Mouse (Mus musculus): ENCODE data around the gene Trim2. TPM values are rescaled to one million over a fixed set of nuclear protein-coding genes. Genes with fewer than 3 reads are reported as not detected.

Gene Trim2
- polyA plus RNA-seq, 1 experiment = 0.53 TPM

DNA sequence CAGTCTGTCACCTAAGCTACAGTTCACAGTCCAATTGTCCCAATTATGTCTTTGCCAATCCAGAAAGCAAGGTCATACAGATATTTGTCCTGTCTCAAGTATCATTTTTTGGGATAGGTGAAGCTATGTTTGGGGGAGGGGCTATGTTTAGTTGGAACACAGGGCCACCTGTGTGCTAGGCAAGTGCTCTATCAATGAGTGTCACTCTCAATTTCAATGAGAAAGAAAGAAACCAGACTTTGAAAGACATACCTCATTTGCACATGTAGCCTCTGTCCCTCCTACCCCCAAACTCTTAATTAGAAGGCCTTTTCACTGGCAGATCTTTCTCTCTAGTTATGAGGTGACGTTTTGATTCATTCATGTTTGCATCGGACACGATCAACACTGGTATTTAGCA lies 21.9 kb downstream of the Trim2 start:
- Histone ChIP-seq H3K27ac (ENCODE audit: control insufficient read depth, insufficient read depth, low read depth, low read length) (no peak overlapping the region), H3K4me1 (ENCODE audit: control insufficient read depth, insufficient read depth, low read length) (no peaks in the 10 kb centered on the region)
- TF ChIP-seq POLR2A (IDR thresholded peaks at IDR 0.05; ENCODE audit: control insufficient read depth, low read depth, low read length) (no peak), CTCF (IDR thresholded peaks at IDR 0.05; ENCODE audit: control insufficient read depth, insufficient read depth, insufficient replicate concordance, low read depth, low read length) (no peak)

DNA sequence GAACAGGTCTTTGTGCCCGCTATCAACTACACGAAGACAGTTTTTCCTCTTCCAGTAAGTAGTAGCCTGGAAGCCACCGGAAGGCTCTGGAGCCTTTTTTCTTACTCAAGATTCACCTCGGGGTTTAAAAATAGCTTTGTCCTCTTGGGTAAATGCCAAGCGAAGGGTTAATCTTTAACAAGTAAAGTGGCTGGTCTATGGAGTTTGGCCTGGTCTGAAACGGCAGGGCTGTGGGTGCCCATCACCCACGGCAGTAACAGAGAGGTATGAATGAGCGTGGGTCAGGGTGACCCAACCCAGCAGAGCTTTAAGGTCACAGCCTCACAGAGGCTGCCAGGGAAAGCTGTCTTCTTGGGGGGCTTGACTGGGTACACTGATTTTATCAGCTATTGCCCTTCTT lies 23.2 kb downstream of the Trim2 start:
- Histone ChIP-seq H3K4me1 (ENCODE audit: control insufficient read depth, insufficient read depth, low read length) (no peaks in the 10 kb centered on the region), H3K36me3 (ENCODE audit: control insufficient read depth, insufficient read depth, low read length) (no peaks in the 10 kb centered on the region), H3K4me3 (ENCODE audit: control insufficient read depth, low read depth, low read length) (no peak overlapping the region), H3K27ac (ENCODE audit: control insufficient read depth, insufficient read depth, low read depth, low read length) (no peak overlapping the region), H3K27me3 (ENCODE audit: control insufficient read depth, insufficient read depth, low read length) (no peaks in the 10 kb centered on the region)
- TF ChIP-seq CTCF (IDR thresholded peaks at IDR 0.05; ENCODE audit: control insufficient read depth, insufficient read depth, insufficient replicate concordance, low read depth, low read length) (no peak), POLR2A (IDR thresholded peaks at IDR 0.05; ENCODE audit: control insufficient read depth, low read depth, low read length) (no peak)

More for the DNA sequence above, 21.9 kb downstream of the Trim2 start:
- Histone ChIP-seq H3K27me3 (ENCODE audit: control insufficient read depth, insufficient read depth, low read length) (no peaks in the 10 kb centered on the region), H3K36me3 (ENCODE audit: control insufficient read depth, insufficient read depth, low read length) (no peaks in the 10 kb centered on the region), H3K4me3 (ENCODE audit: control insufficient read depth, low read depth, low read length) (no peak overlapping the region)

DNA sequence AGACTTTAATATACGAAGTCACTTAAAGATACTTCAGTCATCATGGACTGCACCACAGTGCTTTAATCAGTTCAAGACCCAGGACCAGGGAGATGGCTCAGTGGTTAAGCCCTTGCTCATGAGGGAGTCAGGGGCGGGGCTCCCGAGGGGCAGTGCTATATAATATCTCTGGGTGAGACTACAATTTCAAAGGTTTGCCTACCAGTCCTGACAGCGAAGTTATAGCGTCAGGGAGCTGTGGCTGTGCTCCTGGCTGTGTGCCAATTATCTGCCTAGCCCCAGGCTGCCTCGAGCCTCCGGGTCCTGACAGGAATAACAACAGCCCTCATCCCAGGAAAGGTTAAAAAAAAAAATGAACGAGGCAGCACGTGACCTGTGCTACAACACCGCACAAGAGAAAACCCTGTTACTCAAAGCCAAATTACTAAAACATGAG lies 24.7 kb downstream of the Trim2 start:
- Histone ChIP-seq H3K36me3 (ENCODE audit: control insufficient read depth, insufficient read depth, low read length) (no peaks in the 10 kb centered on the region), H3K4me1 (ENCODE audit: control insufficient read depth, insufficient read depth, low read length) (no peaks in the 10 kb centered on the region), H3K27me3 (ENCODE audit: control insufficient read depth, insufficient read depth, low read length) (no peaks in the 10 kb centered on the region), H3K27ac (ENCODE audit: control insufficient read depth, insufficient read depth, low read depth, low read length) (no peak overlapping the region), H3K4me3 (ENCODE audit: control insufficient read depth, low read depth, low read length) (no peak overlapping the region)
- TF ChIP-seq CTCF (IDR thresholded peaks at IDR 0.05; ENCODE audit: control insufficient read depth, insufficient read depth, insufficient replicate concordance, low read depth, low read length) (no peak), POLR2A (IDR thresholded peaks at IDR 0.05; ENCODE audit: control insufficient read depth, low read depth, low read length) (no peak)

DNA sequence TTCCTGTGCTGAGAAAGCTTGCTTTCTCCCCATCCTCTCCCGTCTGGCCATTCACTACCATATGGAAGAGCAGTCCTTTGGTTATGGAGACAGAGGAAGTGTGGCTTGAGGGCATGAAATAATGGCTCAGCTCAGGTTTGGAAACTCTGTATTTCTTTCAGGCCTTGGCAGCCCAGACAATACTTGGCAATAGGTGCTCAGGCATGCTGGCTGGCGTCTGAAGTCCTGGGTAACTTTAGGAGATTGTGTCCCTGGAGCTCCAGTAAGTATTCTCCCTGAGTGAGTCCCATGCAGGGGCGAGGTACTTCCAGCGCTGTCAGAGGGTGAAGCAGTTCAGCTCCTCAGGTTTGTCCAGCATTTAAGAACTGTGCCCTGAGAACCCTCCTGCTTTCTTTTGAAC lies 27.9 kb downstream of the Trim2 start:
- H3K27me3 ChIP-seq (ENCODE audit: control insufficient read depth, insufficient read depth, low read length) = no peaks in the 10 kb centered on the region
- no peak overlapping the region for H3K27ac ChIP-seq (ENCODE audit: control insufficient read depth, insufficient read depth, low read depth, low read length)
- TF ChIP-seq POLR2A (IDR thresholded peaks at IDR 0.05; ENCODE audit: control insufficient read depth, low read depth, low read length) (no peak), CTCF (IDR thresholded peaks at IDR 0.05; ENCODE audit: control insufficient read depth, insufficient read depth, insufficient replicate concordance, low read depth, low read length) (no peak)
- H3K4me3 ChIP-seq (ENCODE audit: control insufficient read depth, low read depth, low read length) = no peak overlapping the region
- H3K4me1 ChIP-seq (ENCODE audit: control insufficient read depth, insufficient read depth, low read length) = no peaks in the 10 kb centered on the region
- no peaks in the 10 kb centered on the region for H3K36me3 ChIP-seq (ENCODE audit: control insufficient read depth, insufficient read depth, low read length)

DNA sequence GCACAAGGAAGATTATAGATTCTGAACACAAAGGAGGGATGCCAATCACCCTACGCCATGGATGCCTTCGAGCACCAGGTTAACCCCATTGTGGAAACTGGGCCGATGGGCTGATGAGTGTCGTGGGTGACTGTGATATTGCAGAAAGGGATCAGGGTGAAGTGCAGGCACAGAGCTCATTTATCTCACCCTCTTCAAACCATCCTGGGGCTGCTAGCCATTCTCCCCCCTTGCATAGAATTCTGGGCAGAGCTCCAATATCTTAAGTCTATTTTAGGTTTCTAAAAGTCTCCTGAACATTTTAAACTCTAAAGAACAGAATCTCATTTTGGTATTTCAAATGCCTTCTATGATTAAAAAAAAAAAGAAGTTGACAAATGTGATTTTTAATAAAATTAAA lies 31.6 kb downstream of the Trim2 start:
- TF ChIP-seq CTCF (IDR thresholded peaks at IDR 0.05; ENCODE audit: control insufficient read depth, insufficient read depth, insufficient replicate concordance, low read depth, low read length) = no peak
- no peak for TF ChIP-seq POLR2A (IDR thresholded peaks at IDR 0.05; ENCODE audit: control insufficient read depth, low read depth, low read length)
- Histone ChIP-seq H3K36me3 (ENCODE audit: control insufficient read depth, insufficient read depth, low read length) (no peaks in the 10 kb centered on the region), H3K27ac (ENCODE audit: control insufficient read depth, insufficient read depth, low read depth, low read length) (no peak overlapping the region), H3K4me1 (ENCODE audit: control insufficient read depth, insufficient read depth, low read length) (no peaks in the 10 kb centered on the region), H3K27me3 (ENCODE audit: control insufficient read depth, insufficient read depth, low read length) (no peaks in the 10 kb centered on the region), H3K4me3 (ENCODE audit: control insufficient read depth, low read depth, low read length) (no peak overlapping the region)

DNA sequence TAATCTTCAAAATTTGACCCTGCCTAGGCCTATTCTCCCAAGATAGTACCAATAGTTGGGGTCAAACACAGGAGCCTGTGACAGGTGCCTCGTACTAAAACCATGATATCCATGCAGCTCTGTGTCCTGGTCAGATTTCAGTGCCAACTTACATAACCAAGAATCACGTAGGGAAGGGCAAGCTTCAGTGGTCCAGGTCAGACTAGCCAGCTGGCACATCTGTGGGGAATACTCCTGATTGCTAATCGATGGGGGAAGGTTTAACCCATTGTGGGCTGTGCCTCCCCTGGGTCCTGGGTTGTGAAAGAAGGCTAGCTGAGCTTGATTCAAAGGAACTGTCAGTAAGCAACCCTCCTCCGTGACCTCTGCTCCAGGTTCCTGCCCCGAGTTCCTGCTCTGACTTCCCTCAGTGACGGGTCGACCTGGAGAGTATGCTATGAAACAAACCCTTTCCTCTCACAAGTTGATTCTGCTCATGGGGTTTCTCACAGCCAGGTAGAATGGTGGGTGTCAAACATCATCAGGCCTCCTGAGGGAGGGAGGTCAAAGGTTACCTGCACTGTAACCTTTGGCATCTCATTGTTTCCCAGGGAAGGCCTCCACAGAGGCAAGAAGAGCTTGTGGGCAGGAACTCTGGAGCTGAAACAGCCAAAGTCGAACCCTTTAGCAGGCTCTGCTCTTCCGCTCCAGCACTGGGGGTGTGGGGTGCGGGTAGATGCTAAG lies 34.2 kb downstream of the Trim2 start:
- no peak overlapping the region for H3K27ac ChIP-seq (ENCODE audit: control insufficient read depth, insufficient read depth, low read depth, low read length)
- no peaks in the 10 kb centered on the region for H3K27me3 ChIP-seq (ENCODE audit: control insufficient read depth, insufficient read depth, low read length)
- no peaks in the 10 kb centered on the region for H3K4me1 ChIP-seq (ENCODE audit: control insufficient read depth, insufficient read depth, low read length)
- no peaks in the 10 kb centered on the region for H3K36me3 ChIP-seq (ENCODE audit: control insufficient read depth, insufficient read depth, low read length)
- no peak for TF ChIP-seq POLR2A (IDR thresholded peaks at IDR 0.05; ENCODE audit: control insufficient read depth, low read depth, low read length)
- TF ChIP-seq CTCF (IDR thresholded peaks at IDR 0.05; ENCODE audit: control insufficient read depth, insufficient read depth, insufficient replicate concordance, low read depth, low read length) = no peak
- no peak overlapping the region for H3K4me3 ChIP-seq (ENCODE audit: control insufficient read depth, low read depth, low read length)

DNA sequence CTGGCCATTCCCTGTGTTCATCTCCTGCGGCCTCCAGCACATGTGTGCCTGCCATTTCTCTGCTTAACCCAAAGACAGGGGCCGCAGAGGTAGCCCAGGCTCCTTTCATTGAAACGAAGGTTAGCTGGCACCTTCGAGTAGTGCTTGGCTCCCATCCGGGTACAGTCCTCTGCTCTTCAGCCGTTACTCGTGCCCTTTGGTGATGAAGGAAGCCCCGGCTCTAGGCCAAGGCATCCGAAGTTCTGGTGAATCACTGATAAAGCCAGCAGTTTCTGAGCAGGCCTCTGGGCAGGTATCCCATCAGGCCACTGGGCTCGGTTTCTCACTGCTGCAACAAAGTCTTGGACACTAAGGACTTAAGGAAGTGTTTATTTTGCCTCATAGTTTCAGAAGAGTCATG lies 34.9 kb downstream of the Trim2 start:
- no peak overlapping the region for H3K27ac ChIP-seq (ENCODE audit: control insufficient read depth, insufficient read depth, low read depth, low read length)
- no peak overlapping the region for H3K4me3 ChIP-seq (ENCODE audit: control insufficient read depth, low read depth, low read length)
- H3K27me3 ChIP-seq (ENCODE audit: control insufficient read depth, insufficient read depth, low read length) = no peaks in the 10 kb centered on the region
- TF ChIP-seq CTCF (IDR thresholded peaks at IDR 0.05; ENCODE audit: control insufficient read depth, insufficient read depth, insufficient replicate concordance, low read depth, low read length) (no peak), POLR2A (IDR thresholded peaks at IDR 0.05; ENCODE audit: control insufficient read depth, low read depth, low read length) (no peak)
- no peaks in the 10 kb centered on the region for H3K4me1 ChIP-seq (ENCODE audit: control insufficient read depth, insufficient read depth, low read length)
- no peaks in the 10 kb centered on the region for H3K36me3 ChIP-seq (ENCODE audit: control insufficient read depth, insufficient read depth, low read length)

Data from testis, adult 2 months (tissue).